Mouse (Mus musculus) granulocyte monocyte progenitor cell, adult 5-6 weeks (primary cell): Measurements from ENCODE around the gene Ncam1. TPM values are rescaled to one million over a fixed set of nuclear protein-coding genes. Genes with fewer than 3 reads are reported as not detected.

Experiments
- ATAC-seq: replicated peaks from 2 replicates; pipeline ENCODE4 v1.8.0; 2016; ENCODE audit warnings: mild to moderate bottlenecking, moderate TSS enrichment, inconsistent platforms; ENCODE audit not compliant: poor library complexity, severe bottlenecking
- total RNA-seq, 2 experiments: library from RNA; stranded (forward) in 1 of 2; stranded (reverse) in 1 of 2; fragments of 200-712, 200-1000 nt in 1 of 2; fragments of >200 nt in 1 of 2; fragmentation: Nextera tagmentation in 1 of 2; gene quantifications; 2 replicates each; pipeline ENCODE4 v1.2.3; 2014 to 2017

The Ncam1 gene
- total RNA-seq (2014; fragmentation: Nextera tagmentation) (4.7 and 12.8 TPM in 2 replicates), total RNA-seq (2017) (14.4 and 15.8 TPM in 2 replicates)

DNA sequence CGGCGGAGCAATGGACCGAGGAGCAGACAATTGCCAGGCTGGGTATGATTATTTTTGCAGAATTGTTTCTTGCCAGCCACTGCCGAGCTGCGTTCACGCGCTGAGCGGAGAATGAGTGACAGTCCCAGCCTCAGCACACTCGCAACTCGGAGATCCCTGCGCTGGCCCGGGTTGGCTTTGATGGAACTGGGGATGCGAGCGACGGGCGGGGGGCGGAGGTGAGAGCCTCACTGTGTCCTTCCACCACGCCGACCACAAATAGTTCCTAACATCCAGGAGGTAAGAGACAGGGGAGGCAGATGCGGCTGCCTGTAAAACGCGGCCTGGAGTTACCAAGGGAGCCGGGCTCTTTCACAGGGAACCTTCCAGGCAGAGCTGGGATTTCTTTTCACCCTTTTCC lies at the start of gene Ncam1:
TSS of gene Ncam1 (minus strand) at position 120 of the 400 bp plus-strand sequence.
- peak; percentile 65 for ATAC-seq

DNA sequence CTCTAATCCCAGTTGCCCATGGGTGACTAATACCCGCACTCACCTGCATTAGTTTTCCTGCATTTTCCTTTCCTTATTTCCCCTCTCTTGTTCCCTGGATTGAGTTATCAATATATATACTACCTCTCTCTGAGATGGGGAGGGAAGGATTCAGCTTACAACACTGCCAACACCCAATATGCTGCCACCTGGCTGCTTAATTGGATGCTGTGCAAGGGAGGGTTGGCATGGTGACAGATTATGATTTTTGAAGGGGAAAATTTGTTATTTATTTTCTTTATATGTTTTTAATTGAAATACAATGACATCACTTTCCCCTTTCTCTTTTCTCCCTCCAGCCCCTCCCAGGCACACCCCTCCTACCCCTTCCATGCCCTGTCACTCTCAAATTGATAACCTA lies 35.3 kb upstream of the Ncam1 start:
- no peak for ATAC-seq

DNA sequence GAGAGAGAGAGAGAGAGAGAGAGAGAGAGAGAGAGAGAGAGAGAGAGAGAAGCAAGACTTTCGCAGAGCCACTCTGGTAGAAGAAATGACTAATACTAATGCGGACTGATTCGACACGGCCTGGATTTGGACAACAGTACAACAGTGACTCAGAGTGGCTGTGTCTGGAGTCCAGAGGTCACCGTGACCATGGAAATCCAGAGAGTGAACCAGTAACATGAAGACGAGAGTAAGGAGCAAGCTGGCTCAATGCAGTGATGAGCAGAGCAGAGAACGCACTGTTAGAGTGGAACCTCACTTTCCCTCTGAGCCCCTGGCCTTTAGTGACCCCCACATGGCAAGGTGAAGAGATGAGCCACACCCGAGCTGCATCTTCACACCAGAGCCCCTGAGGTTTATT lies 28.9 kb upstream of the Ncam1 start:
- no peak for ATAC-seq

DNA sequence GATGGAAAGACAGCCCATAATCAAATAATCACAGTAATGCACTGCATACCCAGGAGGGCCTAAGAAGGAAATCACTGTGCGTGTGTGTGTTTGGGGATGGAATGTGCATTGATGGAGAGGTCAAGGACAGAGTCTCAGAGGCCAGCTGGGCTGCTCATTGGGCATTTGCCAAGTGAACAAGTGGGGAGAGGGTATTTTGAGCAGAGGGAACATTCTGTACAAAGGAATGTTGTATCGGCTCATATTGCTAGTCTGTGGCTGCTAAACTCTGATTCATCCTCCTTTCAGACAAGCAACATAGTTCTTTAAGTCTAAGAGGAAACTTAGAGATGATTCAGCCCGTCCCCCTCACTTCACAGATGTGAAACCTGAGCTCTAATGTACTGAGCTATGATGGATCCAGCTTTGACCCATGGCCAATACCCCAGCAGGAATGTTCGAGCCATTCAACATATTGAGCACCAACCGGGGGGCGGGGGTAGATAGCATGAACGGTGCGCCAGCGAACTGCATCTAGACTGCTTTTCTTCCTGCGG lies 17.5 kb upstream of the Ncam1 start:
- no peak for ATAC-seq

DNA sequence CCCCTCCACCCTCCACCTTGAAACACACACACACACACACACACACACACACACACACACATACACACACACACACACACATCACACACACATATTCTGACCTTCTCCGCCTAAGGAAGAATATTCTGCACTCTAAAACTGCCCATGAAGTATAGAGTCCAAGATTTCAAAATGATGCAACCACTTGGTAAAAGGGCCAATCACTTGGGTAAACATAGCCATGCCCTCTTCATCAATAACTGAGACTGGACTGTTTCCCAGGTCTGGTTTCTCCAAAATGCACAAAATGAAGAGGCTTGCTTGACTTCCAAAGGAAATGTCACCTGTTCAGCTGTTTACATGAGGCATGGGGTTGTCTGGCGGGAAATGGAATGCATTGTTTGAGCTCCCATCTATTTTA lies 15.7 kb upstream of the Ncam1 start:
- ATAC-seq, result no peak

DNA sequence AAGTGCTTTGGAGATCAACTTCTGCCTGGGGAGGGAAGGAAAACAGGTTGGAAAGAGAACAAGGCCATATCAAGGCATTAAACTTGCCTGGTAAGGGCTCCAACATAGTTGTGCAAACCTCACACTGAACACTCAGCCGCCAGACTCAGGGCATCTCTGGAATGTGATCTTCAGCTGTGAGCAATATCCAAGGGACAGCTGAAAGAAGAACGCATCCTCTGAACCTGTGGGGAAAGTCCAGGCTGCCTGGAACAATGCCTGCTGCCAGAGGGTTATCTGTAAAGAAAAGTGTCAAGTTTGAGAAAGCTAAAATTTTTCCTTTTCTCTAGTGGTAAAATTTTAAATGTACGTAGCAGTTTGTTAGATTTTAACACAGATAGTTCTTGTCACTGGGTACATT lies 4.5 kb upstream of the Ncam1 start:
- no peak for ATAC-seq

DNA sequence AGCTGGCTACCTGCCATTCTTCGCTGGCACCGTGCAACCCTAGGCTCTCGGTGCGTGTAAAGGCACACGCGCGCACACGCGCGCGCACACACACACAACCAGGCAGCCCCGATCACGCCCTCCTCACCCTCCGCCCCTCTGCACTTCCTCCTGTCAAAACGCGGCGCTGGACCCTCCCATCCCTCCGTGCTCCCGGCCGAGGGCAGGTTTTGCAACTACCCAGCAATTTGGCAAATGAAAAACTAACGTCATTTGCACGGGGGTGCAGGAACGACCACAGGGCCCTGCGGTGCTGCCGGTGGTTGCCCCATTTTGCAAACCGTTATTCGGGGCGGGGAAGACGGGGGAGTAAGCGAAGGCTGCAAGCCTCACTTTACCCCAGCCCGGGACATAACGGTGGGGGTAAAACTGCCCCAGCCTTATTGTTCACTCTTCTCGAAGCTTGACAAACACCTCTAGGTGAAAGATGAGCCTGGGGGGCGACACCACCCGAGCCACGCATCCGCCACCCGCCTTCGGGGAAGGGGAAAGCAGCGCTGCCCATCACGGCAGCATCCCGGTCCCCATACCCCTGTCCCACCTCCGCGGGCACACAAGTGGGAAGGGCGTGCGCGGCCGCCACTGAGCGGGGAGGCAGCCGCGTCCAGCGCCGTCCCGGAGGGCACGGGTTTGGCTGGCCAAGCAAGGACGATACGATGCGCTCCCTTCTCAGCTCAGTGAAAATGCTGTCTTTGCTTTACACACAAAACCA lies 729 bp downstream of the Ncam1 start:
- ATAC-seq, result peak; percentile 76

DNA sequence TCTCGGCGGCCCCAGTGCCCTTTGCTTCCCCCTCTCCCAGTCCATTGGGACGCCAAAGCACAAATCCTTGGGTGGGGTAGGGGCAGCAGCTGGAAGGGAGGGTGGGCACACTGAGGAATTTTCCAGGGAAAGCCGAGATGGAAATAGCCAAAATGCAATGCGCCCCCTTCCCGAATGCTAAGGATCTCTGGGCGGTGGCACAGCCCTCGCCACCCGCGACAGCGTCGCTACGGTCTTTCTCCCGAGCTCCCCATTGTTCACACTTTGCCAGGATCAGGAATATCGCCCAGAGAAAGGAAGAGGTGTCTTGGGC lies 1.3 kb downstream of the Ncam1 start:
- no peak for ATAC-seq

DNA sequence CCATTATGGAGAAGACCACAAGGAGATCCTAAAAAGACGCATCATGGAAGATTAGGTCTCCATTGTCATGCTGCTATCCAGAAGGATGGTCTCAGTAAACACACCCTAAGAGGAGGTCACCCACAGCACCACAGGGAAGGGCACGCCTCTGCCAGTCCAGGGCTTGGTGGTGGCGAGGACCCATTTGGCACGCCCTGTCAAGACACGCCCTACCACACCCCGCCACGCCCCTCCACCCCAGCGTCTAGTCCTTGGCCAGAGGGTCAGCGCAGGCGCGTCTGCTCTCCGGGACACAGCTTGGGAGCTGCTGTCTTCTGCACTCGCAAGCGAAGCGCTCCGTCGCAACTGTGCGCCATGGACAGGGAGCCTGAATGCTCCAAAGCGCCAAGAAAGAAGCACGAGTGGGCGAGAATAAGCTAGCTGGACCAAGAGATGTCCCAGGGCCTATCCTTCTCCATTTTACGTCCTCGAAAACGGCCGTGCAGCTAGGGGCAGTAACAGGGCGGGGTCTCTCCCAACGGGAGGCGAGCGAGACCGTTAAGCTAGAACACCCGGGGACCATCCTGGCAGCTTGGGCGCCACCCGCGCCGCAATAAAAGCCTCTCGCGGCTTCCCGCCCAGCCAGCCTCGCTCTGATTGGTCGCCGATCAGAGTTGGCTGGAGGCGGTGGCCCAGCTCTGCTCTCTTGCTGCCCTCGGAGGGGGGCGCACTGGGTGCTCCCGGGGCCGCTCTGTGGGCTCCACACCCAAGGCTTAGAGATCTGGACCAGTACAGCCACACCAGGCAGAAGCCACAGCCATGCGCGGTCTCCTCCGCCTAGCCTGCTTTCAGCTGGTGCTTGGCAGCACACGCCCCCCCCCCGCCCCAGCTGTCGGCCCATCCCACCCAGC lies 1.9 kb downstream of the Ncam1 start:
- peak; percentile 61 for ATAC-seq

DNA sequence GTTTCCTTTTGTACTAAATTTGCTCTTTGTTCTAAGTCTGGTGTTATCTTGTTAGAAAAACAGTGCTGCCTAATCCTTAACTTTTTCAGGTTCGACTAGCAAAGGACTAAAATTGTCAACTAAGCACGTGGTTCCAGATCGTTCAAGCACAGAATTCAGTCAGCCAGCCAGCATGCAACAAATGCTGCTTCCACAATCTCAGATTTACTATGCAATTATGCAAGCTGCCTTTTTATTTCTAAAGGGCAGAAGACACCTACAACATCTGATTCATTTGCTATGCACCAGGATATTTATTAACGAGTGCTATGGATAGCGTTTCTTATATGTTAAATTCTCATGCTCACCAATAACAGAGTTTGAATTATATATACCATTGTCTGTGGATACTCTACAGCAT lies 2.8 kb downstream of the Ncam1 start:
- ATAC-seq, result no peak

DNA sequence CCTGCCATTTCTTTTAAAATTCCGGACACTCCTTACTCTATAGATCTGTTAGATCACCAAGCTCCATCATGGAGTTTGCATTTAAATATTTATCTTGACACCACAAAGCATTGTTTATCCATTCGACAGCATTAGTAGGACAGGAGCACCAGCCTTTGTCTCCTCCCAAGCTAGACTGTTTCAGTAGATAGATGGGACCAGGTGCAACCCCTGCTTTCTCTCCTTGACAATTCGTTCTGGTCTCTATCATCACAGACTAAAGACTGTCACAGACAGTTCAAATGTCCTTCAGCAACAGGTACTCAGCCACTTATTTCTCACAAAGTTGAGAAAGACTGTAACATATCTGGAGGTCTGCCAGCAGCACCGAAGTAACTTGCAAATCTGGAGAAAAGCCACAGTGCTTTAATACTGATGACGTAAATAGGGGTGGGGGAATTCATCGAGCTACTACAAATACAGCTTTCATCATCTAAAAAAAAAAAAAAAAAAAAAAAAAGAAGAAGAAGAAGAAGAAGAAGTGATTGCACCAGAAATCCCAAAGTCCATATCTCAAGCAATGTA lies 4.7 kb downstream of the Ncam1 start:
- ATAC-seq, result no peak

DNA sequence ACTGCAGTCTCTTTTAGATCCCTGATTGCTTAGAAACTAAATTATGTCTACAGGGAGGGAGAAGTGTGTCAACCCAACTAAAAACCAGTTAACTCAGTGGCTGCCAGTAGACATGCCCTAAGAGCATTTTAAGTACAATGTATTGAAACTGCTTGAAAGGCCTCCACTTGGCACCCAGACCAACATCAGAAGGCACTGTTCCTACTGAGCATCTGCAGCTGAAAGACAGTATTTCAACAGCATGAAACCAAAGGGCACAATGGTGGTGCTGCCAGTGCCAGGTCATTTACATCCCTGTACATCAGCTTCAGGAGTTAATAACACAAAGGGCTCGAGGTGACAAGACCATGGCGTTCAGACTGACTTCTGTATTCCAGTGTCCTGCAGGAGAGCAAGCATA lies 5.5 kb downstream of the Ncam1 start:
- ATAC-seq, result no peak

DNA sequence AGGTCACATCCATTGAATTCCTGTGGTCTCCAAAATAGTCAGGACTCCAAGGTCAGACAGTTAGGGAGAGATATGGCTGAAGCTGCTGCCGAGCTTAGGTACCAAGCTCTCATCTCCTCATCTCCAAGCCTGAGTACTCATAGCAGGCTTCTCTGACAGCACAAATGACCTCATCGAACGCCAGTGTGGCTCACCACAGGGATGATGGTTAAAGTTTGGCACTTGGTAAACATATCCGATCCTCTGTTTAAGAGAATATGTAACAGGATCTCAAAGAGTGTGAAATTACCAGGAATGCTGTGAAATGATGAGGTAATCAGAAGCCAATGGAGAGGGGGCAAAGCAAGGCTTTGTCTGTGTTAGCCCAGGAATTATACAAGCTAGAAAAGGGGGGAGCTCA lies 6.1 kb downstream of the Ncam1 start:
- no peak for ATAC-seq

DNA sequence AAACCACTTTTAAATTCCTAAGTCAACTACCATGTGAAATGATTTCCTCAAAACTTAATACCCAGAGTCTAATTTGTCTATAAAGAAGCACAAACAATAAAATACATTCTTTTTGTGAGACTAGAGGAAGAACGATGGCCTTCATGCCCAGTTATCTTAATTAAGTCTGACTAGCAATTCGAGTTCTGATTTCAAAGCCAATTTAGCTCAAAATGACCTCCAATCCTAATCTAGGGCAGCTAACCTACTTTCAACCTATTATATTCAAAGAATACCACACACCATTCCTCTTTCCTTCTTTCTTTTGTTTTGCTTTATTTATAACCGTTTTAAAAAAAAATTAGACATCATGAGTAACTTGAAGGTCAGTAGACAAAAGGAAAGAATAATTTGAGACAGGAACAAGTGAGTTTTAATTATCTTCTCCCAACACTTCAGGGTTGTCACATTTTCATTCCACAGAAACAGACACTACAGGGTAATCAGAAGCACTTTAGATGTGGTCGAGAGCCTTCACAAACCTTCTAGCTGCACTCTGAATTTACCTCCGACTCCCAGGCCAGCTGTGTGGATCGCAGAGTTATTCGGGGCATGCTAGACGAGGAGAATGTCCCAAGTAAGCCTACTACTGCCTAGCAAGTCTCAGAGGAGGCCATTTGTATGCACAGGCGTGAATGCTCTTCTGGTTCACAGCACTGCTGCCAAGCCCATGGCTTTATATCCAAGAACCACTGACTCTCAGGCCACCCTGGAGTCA lies 17.5 kb downstream of the Ncam1 start:
- no peak for ATAC-seq

DNA sequence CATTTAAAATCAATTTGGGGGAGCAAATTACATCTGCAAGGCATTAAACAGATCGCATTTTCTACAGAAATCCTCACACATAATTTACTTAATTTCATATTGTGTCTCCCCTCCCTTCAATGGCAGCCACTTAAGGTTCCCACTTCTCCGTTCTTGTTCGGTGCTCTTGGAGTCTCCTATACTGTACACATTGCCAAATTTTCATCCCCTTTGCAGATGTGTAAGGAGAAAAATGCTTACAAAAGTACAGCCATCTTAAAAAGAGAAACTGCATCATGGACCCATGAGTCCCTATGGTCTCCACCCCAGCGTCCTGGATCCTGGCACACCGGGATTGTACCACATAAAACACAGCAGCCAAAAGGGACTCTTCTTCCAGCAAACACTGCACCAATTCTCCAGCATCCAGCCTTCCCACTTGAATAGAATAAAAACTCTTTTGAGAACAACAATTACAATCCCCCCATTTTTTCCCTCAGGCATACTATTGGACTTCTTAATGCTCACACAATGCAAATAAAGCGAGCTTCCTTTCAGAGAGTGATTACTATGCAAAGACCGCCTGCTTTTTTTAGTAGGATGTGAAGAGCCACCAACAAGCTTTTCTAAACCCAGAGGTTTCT lies 21.6 kb downstream of the Ncam1 start:
- ATAC-seq, result no peak

DNA sequence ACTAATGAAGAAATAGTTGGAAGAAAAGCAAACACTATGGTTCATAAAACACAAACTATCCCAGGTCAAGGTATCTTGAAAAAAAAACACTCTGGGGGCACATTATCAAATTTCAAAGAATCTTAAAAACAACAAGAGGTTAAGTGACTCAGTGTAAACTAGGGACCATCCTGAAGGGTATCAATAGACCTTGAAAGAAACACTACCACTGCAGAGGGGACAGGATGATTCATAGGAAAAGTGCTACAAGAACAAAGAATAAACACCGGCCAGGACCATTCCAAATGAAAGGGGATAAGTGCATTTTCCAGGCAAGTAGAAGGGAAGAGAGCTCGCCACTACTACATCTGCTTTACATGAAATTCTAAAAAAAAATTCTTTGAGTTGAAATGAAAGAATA lies 32.1 kb downstream of the Ncam1 start:
- ATAC-seq, result no peak

DNA sequence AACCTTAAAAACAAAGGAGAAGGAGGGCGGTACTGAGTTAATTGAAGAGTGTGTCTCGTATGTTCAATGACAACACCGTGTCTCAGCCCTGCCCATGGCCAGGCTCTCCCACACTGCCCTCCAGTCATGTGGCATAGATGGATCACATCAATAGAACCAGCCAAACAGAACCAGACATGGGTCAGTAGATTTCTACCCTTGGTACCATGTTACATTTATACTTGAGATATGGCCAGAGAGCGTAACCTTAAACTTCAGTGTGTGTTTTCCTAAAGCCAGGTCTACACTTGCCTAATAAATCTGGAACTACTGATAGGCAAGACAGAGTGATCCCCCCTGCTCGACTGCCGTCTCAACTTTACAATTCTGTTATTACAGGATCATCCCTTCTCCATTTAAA lies 38.2 kb downstream of the Ncam1 start:
- ATAC-seq, result no peak

DNA sequence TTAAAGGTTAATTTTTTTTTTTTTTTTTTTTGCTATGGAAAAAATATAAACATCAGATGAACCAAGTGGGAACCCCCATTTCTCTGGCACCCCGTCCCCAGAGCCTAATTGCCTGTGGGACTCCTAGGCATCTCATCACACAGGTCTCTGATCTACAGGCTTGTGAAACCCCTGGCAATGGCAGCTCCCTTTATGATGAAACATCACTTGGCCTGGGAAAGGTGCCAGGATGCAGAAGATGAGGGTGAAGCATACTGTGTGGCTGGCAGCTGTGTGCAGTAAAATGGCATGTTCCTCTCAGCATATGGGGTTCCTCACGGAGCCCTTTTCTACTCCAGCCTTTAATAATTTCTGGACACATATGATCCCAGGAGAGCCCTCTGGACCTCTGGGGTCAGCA lies 40.3 kb downstream of the Ncam1 start:
- ATAC-seq, result no peak

DNA sequence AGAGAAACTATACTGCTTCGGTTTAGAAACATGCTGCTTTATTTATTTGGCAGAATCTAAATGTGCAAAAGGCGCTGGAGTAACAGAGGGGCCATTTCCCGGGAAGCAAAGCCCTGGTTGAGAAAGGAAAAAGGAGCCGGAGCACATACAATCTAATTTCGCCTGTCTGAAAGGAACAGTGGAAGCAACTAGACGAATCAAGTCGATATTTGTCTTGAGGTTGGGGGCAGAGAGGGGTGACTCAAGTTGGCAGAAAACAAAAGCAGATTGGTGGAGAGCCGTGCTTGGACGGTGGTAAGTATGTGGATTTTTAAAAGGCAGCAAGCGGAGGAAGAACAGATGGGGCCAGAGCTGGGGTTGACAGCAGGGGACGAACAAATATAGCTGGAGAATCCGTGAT lies 40.7 kb downstream of the Ncam1 start:
- ATAC-seq, result no peak

DNA sequence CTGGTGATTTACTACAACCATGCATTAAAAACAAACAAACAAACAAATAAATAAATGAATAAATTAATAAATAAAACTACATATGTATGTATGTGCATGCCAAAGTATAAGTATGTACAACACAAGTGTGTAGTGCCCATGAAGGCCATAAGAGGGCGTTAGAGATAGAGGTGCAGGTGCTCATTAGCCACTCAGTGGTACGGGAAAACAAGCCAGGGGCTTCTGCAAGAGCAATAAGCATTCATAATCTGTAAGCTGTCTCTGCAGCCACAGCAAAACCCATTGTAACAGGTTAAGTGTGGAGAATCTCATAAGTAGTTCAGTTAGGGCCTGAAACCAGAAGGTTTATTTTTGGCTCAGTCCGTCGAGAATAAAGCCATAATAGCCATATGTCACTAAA lies 41.1 kb downstream of the Ncam1 start:
- no peak for ATAC-seq
